Mouse (Mus musculus) E14TG2a.4 (cell line): ENCODE results near the gene Tacr3.

Experiments
- CTCF ChIP-seq: conservative IDR thresholded peaks from 2 replicates; pipeline ENCODE4 v1.5.1; 2014; ENCODE audit warnings: low read length
- POU5F1 ChIP-seq: IDR thresholded peaks from 2 replicates; pipeline ENCODE4 v1.6.1; 2014; ENCODE audit warnings: low read length, borderline replicate concordance

GRCm38 (mm10) chr3:134963461-134963860 lies 134.7 kb downstream of the Tacr3 start:
- no peak for TF ChIP-seq CTCF
- TF ChIP-seq POU5F1: no peak
